Mouse (Mus musculus): ENCODE measurements around the gene Hoxa6.

The Hoxa6 gene

GRCm38 (mm10) chr6:52208072-52208867 lies at the start of gene Hoxa6:
Hoxa6 (minus strand) TSS chr6:52208722.
- no peak for DNase-seq (ENCODE audit: low spot score in 2 of 2)

- peak; percentile 62 to 65 for DNase-seq (ENCODE audit: low spot score in 2 of 2)
These were observed 48.4 kb upstream of the Hoxa6 start for GRCm38 (mm10) chr6:52256956-52257355.

GRCm38 (mm10) chr6:52253511-52254500 lies 45.3 kb upstream of the Hoxa6 start:
- no peak for DNase-seq (ENCODE audit: low spot score in 2 of 2)

- DNase-seq (ENCODE audit: low spot score in 2 of 2), result no peak
These were observed 44.4 kb upstream of the Hoxa6 start for GRCm38 (mm10) chr6:52252775-52253376.

GRCm38 (mm10) chr6:52252016-52252774 lies 43.7 kb upstream of the Hoxa6 start:
- no peak for DNase-seq (ENCODE audit: low spot score in 2 of 2)

- DNase-seq (ENCODE audit: low spot score in 2 of 2), result no peak
These were observed 42.8 kb upstream of the Hoxa6 start for GRCm38 (mm10) chr6:52251177-52251879.

- no peak for DNase-seq (ENCODE audit: low spot score in 2 of 2)
These were observed 41.3 kb upstream of the Hoxa6 start for GRCm38 (mm10) chr6:52249826-52250225.

GRCm38 (mm10) chr6:52249415-52249738 lies 40.9 kb upstream of the Hoxa6 start:
- DNase-seq (ENCODE audit: low spot score in 2 of 2), result no peak

GRCm38 (mm10) chr6:52248638-52249414 lies 40.3 kb upstream of the Hoxa6 start:
- no peak for DNase-seq (ENCODE audit: low spot score in 2 of 2)

GRCm38 (mm10) chr6:52247766-52248637 lies 39.5 kb upstream of the Hoxa6 start:
- DNase-seq (ENCODE audit: low spot score in 2 of 2), result no peak

GRCm38 (mm10) chr6:52246916-52247315 lies 38.4 kb upstream of the Hoxa6 start:
- no peak for DNase-seq (ENCODE audit: low spot score in 2 of 2)

- no peak for DNase-seq (ENCODE audit: low spot score in 2 of 2)
These were observed 37.9 kb upstream of the Hoxa6 start for GRCm38 (mm10) chr6:52246403-52246803.

GRCm38 (mm10) chr6:52245757-52246142 lies 37.2 kb upstream of the Hoxa6 start, which contains the start of gene Hoxa11:
Hoxa11 (minus strand) TSS chr6:52245810.
- no peak for DNase-seq (ENCODE audit: low spot score in 2 of 2)

GRCm38 (mm10) chr6:52245040-52245756 lies 36.7 kb upstream of the Hoxa6 start:
- DNase-seq (ENCODE audit: low spot score in 2 of 2), result no peak

- DNase-seq (ENCODE audit: low spot score in 2 of 2), result no peak
These were observed 36.0 kb upstream of the Hoxa6 start for GRCm38 (mm10) chr6:52244471-52245039.

GRCm38 (mm10) chr6:52243681-52244121 lies 35.2 kb upstream of the Hoxa6 start:
- DNase-seq (ENCODE audit: low spot score in 2 of 2), result no peak

GRCm38 (mm10) chr6:52242801-52243332 lies 34.3 kb upstream of the Hoxa6 start:
- no peak for DNase-seq (ENCODE audit: low spot score in 2 of 2)

All from frontal cortex, postnatal 25 days (tissue).